Mouse (Mus musculus) yolk sac, embryonic 10.5 days (tissue): ENCODE measurements at regions not wholly inside any gene's neighbourhood (a gene's known extent, or its start where the extent isn't known, plus 50 kb on each side); places are given as distances from the start of the nearest gene placed in this dataset.
"Not testable (repeated sequence)": the region's sequence is repeated elsewhere in the genome, so short reads cannot be mapped to it uniquely, and the experiment has no call there.

ENCODE experiments used
- DNase-seq: peaks from one replicate; pipeline ENCODE4 v3.0.0-alpha.2; 2017; ENCODE audit warnings: low spot score

DNA sequence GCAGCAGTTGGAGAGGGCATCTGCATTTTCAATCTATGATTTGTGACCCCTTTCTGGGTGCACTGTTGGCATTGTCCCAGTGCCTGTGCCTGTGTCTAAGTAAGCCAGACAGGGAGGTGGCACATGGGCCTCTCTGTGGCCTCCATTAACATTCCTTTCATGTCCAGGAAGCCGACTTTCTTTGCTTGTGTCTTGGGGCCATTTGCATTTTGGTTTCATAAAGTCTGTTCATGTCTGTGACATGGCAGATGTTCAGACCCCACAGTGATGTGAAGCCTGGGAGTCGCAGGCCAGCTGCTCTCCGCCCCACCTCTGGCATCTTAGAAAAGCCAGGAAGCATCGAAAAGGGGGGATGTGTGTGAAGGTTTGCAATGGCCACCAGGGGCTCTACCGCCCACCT, 153.1 kb downstream of the Kif26a start:
- no peak for DNase-seq

GRCm38 (mm10) chr12:112299603-112300002, 153.6 kb downstream of the Kif26a start:
- no peak for DNase-seq

GRCm38 (mm10) chr12:112300125-112300524, 154.1 kb downstream of the Kif26a start:
- DNase-seq = no peak

- no peak for DNase-seq
These were observed 155.4 kb downstream of the Kif26a start for GRCm38 (mm10) chr12:112301411-112301891.

DNA sequence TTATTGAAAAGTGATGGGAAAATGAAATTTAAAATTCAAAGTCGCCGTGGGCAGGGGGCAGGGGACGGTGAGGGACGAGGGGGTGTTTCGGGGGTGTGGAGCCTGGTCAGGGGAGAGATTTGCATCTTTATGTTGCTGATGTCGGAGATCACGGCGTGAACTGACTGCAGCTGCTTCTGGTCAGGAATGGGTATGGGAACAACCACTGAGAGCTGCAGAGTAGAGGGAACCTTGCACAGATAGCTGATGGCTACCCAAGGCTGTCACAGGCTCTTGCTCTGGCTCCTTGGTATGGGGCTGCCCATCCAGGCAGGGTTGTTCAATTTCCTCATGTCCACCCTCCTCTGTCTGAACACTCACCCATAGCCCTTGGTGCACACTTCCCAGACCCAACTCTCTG, 155.9 kb downstream of the Kif26a start:
- no peak for DNase-seq

DNA sequence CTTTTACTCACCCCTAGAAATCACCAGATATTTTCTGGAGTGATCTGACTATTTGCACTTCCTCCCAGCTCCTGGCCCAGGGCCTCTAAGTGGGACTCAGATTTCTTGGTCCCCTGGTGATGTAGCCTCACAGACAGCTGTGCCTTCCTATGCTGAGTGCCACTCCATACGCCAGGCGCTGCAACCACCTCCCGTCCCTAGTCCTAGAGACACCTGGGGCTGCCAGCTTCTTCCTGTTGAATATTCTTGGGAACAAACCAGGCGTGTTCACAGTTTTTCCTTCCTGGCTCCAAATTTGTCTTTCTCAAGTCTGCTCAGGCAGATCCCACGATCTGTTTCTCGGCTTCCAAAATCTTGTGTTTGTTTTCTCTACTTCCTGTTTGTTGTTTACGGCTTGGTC, 160.2 kb downstream of the Kif26a start:
- no peak for DNase-seq

DNA sequence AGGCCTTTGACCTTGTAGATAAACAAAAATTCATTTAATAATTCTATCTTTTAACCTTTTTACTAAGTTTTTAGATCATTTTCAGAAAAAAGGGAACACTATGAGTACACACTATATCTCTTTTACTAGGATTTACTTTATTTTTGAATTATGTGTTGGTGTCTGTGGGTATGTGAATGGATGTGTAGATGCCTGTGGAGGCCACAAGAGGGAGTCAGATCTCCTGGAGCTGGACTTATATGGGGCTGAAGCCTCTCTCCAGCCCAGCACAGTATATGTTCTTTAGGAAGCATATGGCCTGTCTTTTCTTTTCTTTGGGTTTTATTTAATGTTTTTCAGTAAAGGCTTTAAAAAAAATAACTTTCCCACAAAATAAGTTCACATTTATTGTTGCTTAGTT, 162.0 kb downstream of the Kif26a start:
- DNase-seq = no peak

DNA sequence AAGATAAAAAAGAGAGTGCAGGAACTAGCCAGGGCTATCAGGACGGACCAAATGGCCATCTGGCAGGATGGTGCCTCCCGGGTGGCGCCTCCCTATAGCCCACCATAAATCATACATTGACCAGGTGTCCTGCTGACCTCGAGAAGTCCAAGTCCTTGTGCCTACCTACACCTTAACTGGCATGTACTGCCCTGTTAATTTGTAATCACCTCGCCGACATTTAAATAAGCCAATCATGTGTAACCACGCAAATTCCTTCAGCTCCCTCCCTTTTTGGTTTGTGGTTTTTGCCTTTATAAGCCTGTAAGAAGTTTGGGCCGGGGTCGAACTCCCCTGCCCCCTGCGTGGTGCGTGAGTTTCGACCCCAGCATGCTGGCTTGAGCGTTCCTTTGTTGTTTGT, 163.1 kb downstream of the Kif26a start:
- not testable (repeated sequence) for DNase-seq

GRCm38 (mm10) chr12:112309781-112310180, 163.8 kb downstream of the Kif26a start:
- DNase-seq = no peak

DNA sequence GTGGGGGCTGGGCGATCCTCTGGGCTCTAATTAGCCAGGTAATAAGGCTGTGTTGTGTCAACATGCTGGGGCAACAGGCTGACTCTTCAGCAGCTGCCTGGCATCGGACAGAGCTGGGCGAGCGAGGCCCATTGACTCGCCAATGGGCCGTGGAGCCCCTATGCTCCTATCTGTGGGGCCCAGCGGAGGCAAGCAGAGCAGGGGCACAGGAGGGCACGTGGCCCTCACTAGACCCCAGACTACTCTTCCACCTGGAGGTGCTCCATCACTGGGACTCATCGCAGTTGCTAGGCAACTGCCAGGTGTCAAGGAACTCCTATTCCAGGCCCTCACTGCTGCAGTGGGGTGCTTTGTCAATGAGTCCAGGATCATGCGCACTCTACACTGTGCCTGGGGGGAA, 164.7 kb downstream of the Kif26a start:
- no peak for DNase-seq

DNA sequence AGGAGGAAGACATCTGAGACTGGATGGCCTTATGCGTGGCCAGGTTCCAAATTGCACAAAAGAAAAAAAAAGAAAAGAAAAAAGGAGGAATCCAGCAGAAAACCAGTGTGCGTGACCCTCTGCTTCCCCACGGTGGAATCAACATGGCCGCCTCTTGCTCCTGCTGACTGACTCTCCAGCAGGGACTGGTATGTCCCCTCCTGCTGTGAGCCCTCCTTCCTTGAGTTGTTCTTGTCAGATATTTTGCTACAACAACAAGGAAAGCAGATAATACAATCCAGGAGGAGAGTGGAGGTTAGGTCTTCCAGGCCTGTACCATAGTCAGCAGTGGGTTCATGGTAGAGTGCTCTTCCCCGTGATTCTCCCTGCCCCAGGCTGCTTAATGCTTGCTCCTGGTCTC, 168.8 kb downstream of the Kif26a start:
- DNase-seq = no peak

DNA sequence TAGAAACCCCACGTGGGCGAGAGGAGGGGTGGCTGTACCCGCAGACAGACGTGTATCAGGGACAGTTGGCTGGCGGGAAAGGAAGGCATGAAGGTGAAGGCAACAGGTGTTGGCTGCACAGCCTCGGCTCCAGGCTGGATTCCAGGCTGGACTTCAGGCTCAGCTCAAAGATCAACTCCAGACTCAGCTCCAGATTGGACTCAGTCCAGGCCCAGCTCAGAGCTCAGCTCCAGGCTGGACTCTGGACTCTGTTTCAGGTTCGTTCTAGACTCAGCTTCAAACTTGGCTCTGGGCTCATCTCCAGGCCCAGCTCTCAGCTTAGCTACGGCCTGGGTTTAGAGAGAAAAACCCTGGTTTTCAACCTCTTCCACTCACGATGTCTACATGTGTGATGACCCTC, 171.2 kb downstream of the Kif26a start:
- DNase-seq = no peak

GRCm38 (mm10) chr12:112318461-112318860, 170.8 kb upstream of the A530016L24Rik start:
- DNase-seq = no peak

GRCm38 (mm10) chr12:112322196-112322595, 167.1 kb upstream of the A530016L24Rik start:
- no peak for DNase-seq

- no peak for DNase-seq
These were observed 161.8 kb upstream of the A530016L24Rik start for GRCm38 (mm10) chr12:112327411-112327810.

- DNase-seq = no peak
These were observed 160.3 kb upstream of the A530016L24Rik start for GRCm38 (mm10) chr12:112328809-112329575.

DNA sequence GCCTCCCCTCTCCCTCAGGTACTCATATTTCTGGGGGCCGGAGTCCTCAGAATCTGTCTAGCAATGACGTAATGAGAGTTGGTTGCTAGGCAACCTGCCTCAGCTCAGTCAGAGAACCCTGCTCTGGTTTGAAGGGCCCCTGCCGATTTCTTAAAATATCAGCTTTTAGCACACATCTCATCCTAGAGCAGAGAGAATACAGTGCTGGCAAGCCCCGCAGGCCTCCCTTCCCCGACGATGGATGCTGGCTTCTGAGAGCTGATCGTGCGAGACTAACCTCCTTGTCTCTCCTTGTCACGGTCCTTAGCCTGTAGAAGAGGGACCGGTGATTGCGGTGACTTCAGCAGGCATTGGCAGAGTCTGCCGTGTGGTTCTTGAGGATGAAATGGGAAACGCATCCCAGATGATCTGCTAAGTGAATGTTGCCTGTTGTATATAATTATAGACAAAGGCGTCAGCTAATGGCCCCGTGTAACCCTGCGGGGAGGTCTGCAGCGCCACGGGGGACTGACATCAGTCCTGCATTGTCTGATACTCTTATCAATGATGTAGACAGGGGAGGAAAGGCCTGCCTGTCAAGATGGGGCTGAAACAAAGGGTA, 159.4 kb upstream of the A530016L24Rik start:
- no peak for DNase-seq

- DNase-seq = no peak
These were observed 158.7 kb upstream of the A530016L24Rik start for GRCm38 (mm10) chr12:112330557-112330956.

GRCm38 (mm10) chr12:112331061-112331460, 158.2 kb upstream of the A530016L24Rik start:
- DNase-seq = no peak

- DNase-seq = peak; percentile 62
These were observed 155.8 kb upstream of the A530016L24Rik start for GRCm38 (mm10) chr12:112333125-112334079.

- no peak for DNase-seq
These were observed 155.0 kb upstream of the A530016L24Rik start for GRCm38 (mm10) chr12:112334106-112334855.

- no peak for DNase-seq
These were observed 153.6 kb upstream of the A530016L24Rik start for GRCm38 (mm10) chr12:112335641-112336040.
